Mouse (Mus musculus) limb, embryonic 14.5 days (tissue): ENCODE data around the gene Chka. TPM values are rescaled to one million over a fixed set of nuclear protein-coding genes. Genes with fewer than 3 reads are reported as not detected.

Experiments
- ATAC-seq: fragments of 200-750 bp; cut with Nextera tagmentation; 2 replicates; pipeline ENCODE4 v1.8.0; 2017; ENCODE audit warnings: low read depth, moderate number of reproducible peaks, moderate TSS enrichment; ENCODE audit not compliant: low FRiP score
- DNase-seq: peaks from one replicate; pipeline ENCODE4 v3.0.0-alpha.2; 2015; ENCODE audit warnings: low spot score
- H3K27ac ChIP-seq: fragments of 300-500 bp; sonication (generic); replicated peaks from 2 replicates; pipeline ENCODE4 v1.5.1; 2014; ENCODE audit warnings: low read depth, mild to moderate bottlenecking, low read length, moderate library complexity, mixed read lengths
- H3K27me3 ChIP-seq: fragments of 300-500 bp; sonication (generic); 2 replicates; pipeline ENCODE4 v1.6.1; 2014; ENCODE audit warnings: low read length, mixed read lengths; ENCODE audit not compliant: control insufficient read depth, insufficient read depth
- H3K36me3 ChIP-seq: fragments of 300-500 bp; sonication (generic); 2 replicates; pipeline ENCODE4 v1.6.1; 2014; ENCODE audit warnings: mild to moderate bottlenecking, low read length, moderate library complexity, mixed read lengths; ENCODE audit not compliant: control insufficient read depth, insufficient read depth
- H3K4me1 ChIP-seq: fragments of 300-500 bp; sonication (generic); 2 replicates; pipeline ENCODE4 v1.6.1; 2014; ENCODE audit warnings: antibody characterized with exemption, low read length, mixed read lengths; ENCODE audit not compliant: control insufficient read depth, insufficient read depth
- H3K4me2 ChIP-seq: fragments of 300-500 bp; sonication (generic); replicated peaks from 2 replicates; pipeline ENCODE4 v1.6.1; 2014; ENCODE audit warnings: low read depth, mild to moderate bottlenecking, low read length, moderate library complexity; ENCODE audit not compliant: severe bottlenecking
- H3K4me3 ChIP-seq: fragments of 300-500 bp; sonication (generic); replicated peaks from 2 replicates; pipeline ENCODE4 v1.5.1; 2014; ENCODE audit warnings: low read length
- H3K9ac ChIP-seq: fragments of 300-500 bp; sonication (generic); 2 replicates; pipeline ENCODE4 v1.6.1; 2014; ENCODE audit warnings: mild to moderate bottlenecking, low read depth, low read length, moderate library complexity; ENCODE audit not compliant: severe bottlenecking
- H3K9me3 ChIP-seq: fragments of 300-500 bp; sonication (generic); 2 replicates; pipeline ENCODE4 v1.6.1; 2016; ENCODE audit warnings: low read length; ENCODE audit not compliant: control insufficient read depth
- POLR2A ChIP-seq: fragments of 200-500 bp; IDR thresholded peaks from 2 replicates; pipeline ENCODE4 v1.8.0; 2012; ENCODE audit warnings: inconsistent platforms, mild to moderate bottlenecking, moderate library complexity, borderline replicate concordance; ENCODE audit not compliant: insufficient read depth, insufficient read length; ENCODE audit errors: extremely low read depth
- WGBS: fragments of 180-500 bp; shearing (Covaris S2); extraction: QIAGEN DNeasy Blood & Tissue Kit; methylation state at CpG from one replicate; pipeline ENCODE4 v1.1.7; 2014; 5-methylcytosine and 5-hydroxymethylcytosine counted together
- polyA plus RNA-seq, 2 experiments: library from polyadenylated mRNA; depleted of rRNA in 1 of 2; stranded (reverse) in 1 of 2; unstranded in 1 of 2; fragments of >200 nt; fragmentation: Nextera tagmentation in 1 of 2; extraction: Ambion mirVana in 1 of 2; gene quantifications; 2 replicates each; pipeline versions ENCODE4 v1.2.1 to v1.2.3; 2012 to 2014

Gene Chka
- polyA plus RNA-seq, 2 experiments: 32.7 to 65.4 TPM

- Histone ChIP-seq H3K27ac (no peak overlapping the region), H3K36me3 (peaks cover 35% of the 10 kb centered on the region), H3K4me3 (no peak overlapping the region), H3K4me2 (no peak overlapping the region), H3K9ac (no peak overlapping the region), H3K27me3 (no peaks in the 10 kb centered on the region), H3K9me3 (no peaks in the 10 kb centered on the region), H3K4me1 (no peaks in the 10 kb centered on the region)
- no peak for TF ChIP-seq POLR2A
- DNase-seq: no peak
- 84% methylated on average over 2 of the region's 2 CpGs for WGBS
- ATAC-seq: no peak
Measured at GRCm38 (mm10) chr19:3819080-3819479, 32.5 kb upstream of the Chka start.

- WGBS: 86% methylated on average over 2 of the region's 2 CpGs
- Histone ChIP-seq H3K27me3 (no peaks in the 10 kb centered on the region), H3K4me2 (no peak overlapping the region), H3K36me3 (peaks cover 26% of the 10 kb centered on the region), H3K4me1 (no peaks in the 10 kb centered on the region), H3K9me3 (no peaks in the 10 kb centered on the region), H3K4me3 (no peak overlapping the region), H3K9ac (no peak overlapping the region), H3K27ac (no peak overlapping the region)
- no peak for TF ChIP-seq POLR2A
- no peak for ATAC-seq
- no peak for DNase-seq
Measured at GRCm38 (mm10) chr19:3819899-3820444, 31.6 kb upstream of the Chka start.

- H3K4me2 ChIP-seq: no peak overlapping the region
- ATAC-seq (no peak), DNase-seq (no peak)
- H3K9me3 ChIP-seq: no peaks in the 10 kb centered on the region
- H3K36me3 ChIP-seq: no peaks in the 10 kb centered on the region
- TF ChIP-seq POLR2A: no peak
- H3K27me3 ChIP-seq: no peaks in the 10 kb centered on the region
- H3K9ac ChIP-seq: no peak overlapping the region
- H3K4me3 ChIP-seq: no peak overlapping the region
- no peak overlapping the region for H3K27ac ChIP-seq
- H3K4me1 ChIP-seq: no peaks in the 10 kb centered on the region
Measured at GRCm38 (mm10) chr19:3825044-3825443, 26.5 kb upstream of the Chka start.

- H3K4me2 ChIP-seq: no peak overlapping the region
- no peak overlapping the region for H3K4me3 ChIP-seq
- no peak overlapping the region for H3K27ac ChIP-seq
- H3K27me3 ChIP-seq: no peaks in the 10 kb centered on the region
- H3K36me3 ChIP-seq: no peaks in the 10 kb centered on the region
- no peaks in the 10 kb centered on the region for H3K9me3 ChIP-seq
- no peaks in the 10 kb centered on the region for H3K4me1 ChIP-seq
- TF ChIP-seq POLR2A: no peak
- DNase-seq (no peak), ATAC-seq (no peak)
- WGBS: 88% methylated on average over 3 of the region's 3 CpGs
- H3K9ac ChIP-seq: no peak overlapping the region
Measured at GRCm38 (mm10) chr19:3829863-3830262, 21.7 kb upstream of the Chka start.

GRCm38 (mm10) chr19:3831716-3832115 is 19.9 kb upstream of the Chka start:
- ATAC-seq (no peak), DNase-seq (no peak)
- Histone ChIP-seq H3K4me2 (no peak overlapping the region), H3K9ac (no peak overlapping the region), H3K9me3 (no peaks in the 10 kb centered on the region), H3K36me3 (no peaks in the 10 kb centered on the region), H3K27ac (no peak overlapping the region), H3K4me1 (no peaks in the 10 kb centered on the region), H3K4me3 (no peak overlapping the region), H3K27me3 (no peaks in the 10 kb centered on the region)
- 84% methylated on average over 8 of the region's 8 CpGs for WGBS
- TF ChIP-seq POLR2A: no peak
